Mouse (Mus musculus) midbrain, postnatal 0 days (tissue): ENCODE results near the gene Szrd1. TPM values are rescaled to one million over a fixed set of nuclear protein-coding genes. Genes with fewer than 3 reads are reported as not detected.

Experiments used
- ATAC-seq: fragments of 200-750 bp; cut with Nextera tagmentation; 2 replicates; pipeline ENCODE4 v1.8.0; 2017; ENCODE audit warnings: moderate number of reproducible peaks, mild to moderate bottlenecking, moderate TSS enrichment, moderate library complexity; ENCODE audit not compliant: low FRiP score
- DNase-seq: peaks from one replicate; pipeline ENCODE4 v3.0.0-alpha.2; 2015; ENCODE audit warnings: low spot score
- H3K27ac ChIP-seq: fragments of 300-500 bp; sonication (generic); 2 replicates; pipeline ENCODE4 v1.5.1; 2014; ENCODE audit warnings: low read depth, mild to moderate bottlenecking, low read length, mixed read lengths
- H3K27me3 ChIP-seq: fragments of 300-500 bp; sonication (generic); 2 replicates; pipeline ENCODE4 v1.6.1; 2014; ENCODE audit warnings: low read length, control low read depth, mixed read lengths; ENCODE audit not compliant: insufficient read depth
- H3K36me3 ChIP-seq: fragments of 300-500 bp; sonication (generic); 2 replicates; pipeline ENCODE4 v1.6.1; 2014; ENCODE audit warnings: low read length, control low read depth, mixed read lengths; ENCODE audit not compliant: insufficient read depth
- H3K4me1 ChIP-seq: fragments of 300-500 bp; sonication (generic); 2 replicates; pipeline ENCODE4 v1.6.1; 2014; ENCODE audit warnings: mild to moderate bottlenecking, control low read depth, antibody characterized with exemption, low read length, mixed read lengths; ENCODE audit not compliant: insufficient read depth
- H3K4me2 ChIP-seq: fragments of 300-500 bp; sonication (generic); 2 replicates; pipeline ENCODE4 v1.6.1; 2014; ENCODE audit warnings: low read depth, mild to moderate bottlenecking, low read length, mixed read lengths; ENCODE audit not compliant: poor library complexity, severe bottlenecking
- H3K4me3 ChIP-seq: fragments of 300-500 bp; sonication (generic); 2 replicates; pipeline ENCODE4 v1.5.1; 2014; ENCODE audit warnings: low read depth, mild to moderate bottlenecking, low read length, moderate library complexity
- H3K9ac ChIP-seq: fragments of 300-500 bp; sonication (generic); replicated peaks from 2 replicates; pipeline ENCODE4 v1.6.1; 2014; ENCODE audit warnings: mild to moderate bottlenecking, low read length, moderate library complexity, mixed read lengths; ENCODE audit not compliant: poor library complexity, severe bottlenecking
- H3K9me3 ChIP-seq: fragments of 300-500 bp; sonication (generic); 2 replicates; pipeline ENCODE4 v1.6.1; 2016; ENCODE audit warnings: low read length, control low read depth
- CTCF ChIP-seq: IDR thresholded peaks from 2 replicates; pipeline ENCODE4 v1.5.1; 2016; ENCODE audit warnings: antibody characterized with exemption, mild to moderate bottlenecking
- WGBS: fragments of 180-500 bp; shearing (Covaris S2); extraction: QIAGEN DNeasy Blood & Tissue Kit; methylation state at CpG from one replicate; pipeline ENCODE4 v1.1.7; 2014; 5-methylcytosine and 5-hydroxymethylcytosine counted together
- polyA plus RNA-seq: library from polyadenylated mRNA; unstranded; fragments of >200 nt; fragmentation: Nextera tagmentation; extraction: Ambion mirVana; gene quantifications from 2 replicates; pipeline ENCODE4 v1.2.1, GENCODE M21; 2015
- total RNA-seq: library from RNA; depleted of rRNA; stranded (reverse); fragments of >200 nt; gene quantifications from 2 replicates; pipeline ENCODE4 v1.2.3, GENCODE M21; 2014

Szrd1 gene
- total and polyA plus RNA-seq, 2 experiments from 2014 or later, result 13.5 to 64.3 TPM

GRCm38 (mm10) chr4:141180831-141181230 is 41.3 kb upstream of the Szrd1 start:
- Histone ChIP-seq H3K36me3 (peaks cover 25% of the 10 kb centered on the region), H3K27me3 (no peaks in the 10 kb centered on the region), H3K4me3 (no peak overlapping the region), H3K4me2 (no peak overlapping the region), H3K4me1 (no peaks in the 10 kb centered on the region), H3K9me3 (no peaks in the 10 kb centered on the region), H3K9ac (no peak overlapping the region), H3K27ac (no peak overlapping the region)
- TF ChIP-seq CTCF, result no peak
- no peak for ATAC-seq
- DNase-seq, result no peak
- WGBS, result 74% methylated on average over 8 of the region's 8 CpGs

DNA sequence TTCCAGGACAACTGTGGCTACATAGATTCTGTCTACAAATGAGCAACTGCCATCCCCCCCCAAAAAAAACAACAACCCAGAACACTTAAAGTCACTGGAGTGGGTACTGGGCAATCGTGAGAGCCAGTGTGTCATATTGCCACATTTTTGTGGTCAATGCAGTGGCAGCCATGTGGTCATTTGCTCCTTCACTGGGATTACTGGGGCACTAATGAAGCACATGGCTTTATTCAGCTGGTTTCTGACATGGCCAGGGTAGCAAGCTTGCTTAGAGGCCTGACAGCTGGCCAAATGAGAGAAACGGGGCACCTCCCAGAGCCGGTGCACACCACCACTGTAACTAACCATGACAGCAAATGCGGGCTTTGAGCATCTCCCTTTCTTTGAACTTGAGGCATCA is 38.9 kb upstream of the Szrd1 start:
- 56% methylated on average over 4 of the region's 4 CpGs for WGBS
- no peak overlapping the region for H3K4me2 ChIP-seq
- no peaks in the 10 kb centered on the region for H3K27me3 ChIP-seq
- H3K27ac ChIP-seq, result peak overlapping the region; percentile 44; the same call in 1 of the 2 replicates
- no peaks in the 10 kb centered on the region for H3K4me1 ChIP-seq
- H3K9ac ChIP-seq, result no peak overlapping the region
- no peak for TF ChIP-seq CTCF
- ATAC-seq, result no peak
- H3K9me3 ChIP-seq, result no peaks in the 10 kb centered on the region
- peaks cover 18% of the 10 kb centered on the region for H3K36me3 ChIP-seq
- DNase-seq, result no peak
- H3K4me3 ChIP-seq, result no peak overlapping the region

DNA sequence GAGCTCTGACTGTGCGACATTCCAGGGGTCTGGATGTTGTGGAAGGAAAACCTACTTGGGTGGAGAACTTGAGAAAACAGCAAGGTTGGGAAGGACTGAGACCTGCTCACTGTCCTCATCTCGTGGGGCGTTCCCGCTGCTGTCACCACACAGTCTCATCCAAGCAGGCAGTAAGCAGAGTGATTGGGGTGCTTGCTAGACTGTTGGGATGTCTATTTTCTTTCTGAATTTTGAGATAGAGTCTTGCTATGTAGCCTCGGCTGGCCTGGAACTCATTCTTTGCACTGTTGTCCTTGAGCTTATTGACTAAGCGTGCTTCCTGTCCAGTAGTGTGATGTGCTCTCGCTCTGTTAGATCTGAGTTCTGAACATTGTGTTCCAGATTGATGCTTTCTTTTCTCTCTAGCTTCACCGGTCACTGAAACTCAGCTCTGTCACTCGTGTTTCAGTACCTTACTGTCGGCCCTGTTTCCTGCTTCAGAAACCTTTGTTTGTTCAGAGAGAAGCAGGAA is 36.8 kb upstream of the Szrd1 start:
- no peaks in the 10 kb centered on the region for H3K9me3 ChIP-seq
- peaks cover 20% of the 10 kb centered on the region for H3K36me3 ChIP-seq
- DNase-seq (no peak), ATAC-seq (no peak)
- no peak overlapping the region for H3K4me2 ChIP-seq
- H3K27ac ChIP-seq, result peak overlapping the region; percentile 43; the same call in 1 of the 2 replicates
- H3K4me1 ChIP-seq, result no peaks in the 10 kb centered on the region
- H3K9ac ChIP-seq, result no peak overlapping the region
- no peak for TF ChIP-seq CTCF
- H3K27me3 ChIP-seq, result no peaks in the 10 kb centered on the region
- no peak overlapping the region for H3K4me3 ChIP-seq
- 86% methylated on average over 10 of the region's 10 CpGs for WGBS

DNA sequence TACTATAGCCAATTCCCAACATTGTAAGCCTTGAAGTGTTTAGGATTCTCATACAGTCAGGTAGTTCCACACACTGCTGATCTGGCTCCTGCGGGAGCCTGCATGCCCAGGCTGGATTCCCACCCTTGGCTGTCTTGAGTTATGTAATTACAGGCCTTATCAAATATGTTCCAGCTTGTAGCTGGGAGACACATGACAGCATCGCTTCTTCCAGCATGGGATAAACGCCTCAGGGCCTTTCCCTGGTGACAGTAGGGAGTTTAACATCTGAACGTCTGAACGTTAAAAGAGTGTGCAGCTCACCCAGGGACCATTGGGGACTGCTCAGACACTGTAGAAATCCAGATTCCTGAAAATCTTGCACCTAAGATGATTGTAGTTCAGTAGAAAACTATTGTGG is 36.2 kb upstream of the Szrd1 start:
- no peaks in the 10 kb centered on the region for H3K4me1 ChIP-seq
- no peaks in the 10 kb centered on the region for H3K9me3 ChIP-seq
- 66% methylated on average over 5 of the region's 5 CpGs for WGBS
- H3K27ac ChIP-seq, result no peak overlapping the region
- no peak overlapping the region for H3K4me2 ChIP-seq
- no peak overlapping the region for H3K9ac ChIP-seq
- H3K4me3 ChIP-seq, result no peak overlapping the region
- ATAC-seq (no peak), DNase-seq (no peak)
- TF ChIP-seq CTCF, result no peak
- H3K27me3 ChIP-seq, result no peaks in the 10 kb centered on the region
- peaks cover 17% of the 10 kb centered on the region for H3K36me3 ChIP-seq

DNA sequence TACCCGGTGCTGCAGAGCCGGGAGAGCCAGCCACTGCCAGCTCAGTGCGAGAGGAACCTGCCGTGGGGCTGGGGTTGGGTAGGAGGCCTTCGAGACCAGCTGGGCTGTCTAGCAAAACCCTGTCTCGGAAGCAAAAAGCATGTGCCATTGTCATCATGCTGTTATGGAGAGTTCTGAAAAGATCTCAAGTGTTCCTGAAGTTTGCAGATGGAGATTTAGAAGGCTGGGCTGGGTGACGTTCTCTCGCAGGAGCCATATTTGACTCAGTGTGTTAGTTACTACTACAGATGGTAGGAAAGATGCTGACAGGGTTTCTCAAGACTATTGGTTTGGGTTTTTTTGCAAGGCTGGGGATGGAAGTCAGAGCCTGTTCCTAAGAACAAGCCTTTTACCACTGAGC is 32.5 kb upstream of the Szrd1 start:
- no peak for DNase-seq
- Histone ChIP-seq H3K27me3 (no peaks in the 10 kb centered on the region), H3K27ac (no peak overlapping the region), H3K36me3 (peaks cover 27% of the 10 kb centered on the region), H3K9me3 (no peaks in the 10 kb centered on the region), H3K4me3 (no peak overlapping the region), H3K9ac (no peak overlapping the region), H3K4me2 (no peak overlapping the region), H3K4me1 (no peaks in the 10 kb centered on the region)
- TF ChIP-seq CTCF, result no peak
- ATAC-seq, result no peak
- 92% methylated on average over 8 of the region's 8 CpGs for WGBS

- no peak for DNase-seq
- Histone ChIP-seq H3K9ac (no peak overlapping the region), H3K4me2 (no peak overlapping the region), H3K36me3 (peaks cover 24% of the 10 kb centered on the region), H3K4me3 (no peak overlapping the region), H3K27ac (no peak overlapping the region), H3K9me3 (no peaks in the 10 kb centered on the region), H3K27me3 (no peaks in the 10 kb centered on the region), H3K4me1 (no peaks in the 10 kb centered on the region)
- ATAC-seq, result no peak
- TF ChIP-seq CTCF, result no peak
- 98% methylated on average over 3 of the region's 3 CpGs for WGBS
Measured at GRCm38 (mm10) chr4:141167156-141167555, 27.6 kb upstream of the Szrd1 start.
